ENCODE assay signal across 13 mouse cellular contexts in the genomic region with DNA sequence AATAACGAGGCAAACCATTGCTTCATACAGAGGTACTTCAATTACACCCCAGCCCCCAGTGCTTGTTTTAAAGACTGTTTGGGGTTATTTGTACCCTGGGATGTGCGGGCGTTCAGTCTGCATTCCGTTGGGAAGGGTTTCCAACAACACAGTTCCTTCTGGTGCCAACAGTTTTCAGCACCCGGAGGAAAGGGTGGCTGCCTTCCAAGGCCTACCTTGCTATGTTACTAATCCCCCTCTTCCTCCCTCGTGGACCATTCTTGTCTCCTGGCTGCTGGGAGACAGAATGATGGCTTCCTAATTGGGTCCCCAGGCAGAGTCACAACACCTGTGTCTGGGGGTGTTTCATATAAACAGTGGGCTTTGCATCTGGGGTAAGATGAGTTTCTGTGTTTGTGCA.
A peak's percentile ranks its signal among the peaks of the same experiment; 100 is the strongest.
DNase-seq lines count a peak whose midpoint lies in the region; ATAC-seq and TF ChIP-seq lines count a peak whose summit lies in the region.
"Had no signal": no experiment of that assay in that cellular context is flagged by ENCODE, and none has a peak within 500 bp of the region (broad histone marks: within the 10 kb centered on the region; RNA-seq: fewer than 3 reads in every experiment).

No protein-coding gene starts in this region.

- H3K9me3 ChIP-seq in heart, embryonic 11.5 days (replicated peaks; ENCODE audit: control insufficient read depth, low read length) = no peaks in the 10 kb centered on the region
- H3K9me3 ChIP-seq in embryonic facial prominence, embryonic 15.5 days (replicated peaks) = no peaks in the 10 kb centered on the region
- H3K9me3 ChIP-seq in midbrain, embryonic 11.5 days (ENCODE audit: control insufficient read depth, low read length) = no peaks in the 10 kb centered on the region

- intact Hi-C loops in heart, postnatal 36 days (cut with DNase I) = loop anchor here (5.0 kb wide), 1 partner anchor 92 kb away; no protein-coding TSS in a partner anchor
- intact Hi-C loops in left cerebral cortex, postnatal 25 days (cut with DNase I) = no loop called here
- intact Hi-C loops in gastrocnemius, adult 2 months (cut with DNase I) = no loop called here

- H3K9ac ChIP-seq in heart, embryonic 11.5 days (ENCODE audit: low read depth, low read length) = no peak overlapping the region
- H3K9ac ChIP-seq in embryonic facial prominence, embryonic 15.5 days = no peak overlapping the region
- H3K9ac ChIP-seq in midbrain, embryonic 11.5 days (ENCODE audit: low read length) = no peak overlapping the region
- H3K9ac ChIP-seq: liver, embryonic 14.5 days had no signal

- H3K27me3 ChIP-seq in heart, embryonic 11.5 days (ENCODE audit: control insufficient read depth, insufficient read depth, low read length) = no peaks in the 10 kb centered on the region
- H3K27me3 ChIP-seq in embryonic facial prominence, embryonic 15.5 days = no peaks in the 10 kb centered on the region
- no peaks in the 10 kb centered on the region for H3K27me3 ChIP-seq in midbrain, embryonic 11.5 days (ENCODE audit: control insufficient read depth, insufficient read depth, low read length)

- 63% methylated on average over 6 of the region's 6 CpGs for WGBS in heart, embryonic 11.5 days (ENCODE audit: insufficient replicate concordance)
- WGBS in embryonic facial prominence, embryonic 15.5 days = 38% methylated on average over 6 of the region's 6 CpGs
- 82% methylated on average over 6 of the region's 6 CpGs for WGBS in midbrain, embryonic 11.5 days

- H3K36me3 ChIP-seq in heart, embryonic 11.5 days (ENCODE audit: control insufficient read depth, insufficient read depth, low read length) = no peaks in the 10 kb centered on the region
- H3K36me3 ChIP-seq in embryonic facial prominence, embryonic 15.5 days = no peaks in the 10 kb centered on the region
- H3K36me3 ChIP-seq in midbrain, embryonic 11.5 days (ENCODE audit: control insufficient read depth, insufficient read depth, low read length) = no peaks in the 10 kb centered on the region

- TF ChIP-seq CTCF in gastrocnemius, adult 2 months (IDR thresholded peaks at IDR 0.05) = no peak

- DNase-seq in heart, adult 11 months = peak; percentile 92
- peak; percentile 29 to 30 for DNase-seq in heart, postnatal 36 days
- DNase-seq in left cerebral cortex, postnatal 25 days (ENCODE audit: low spot score in 2 of 2) = peak; percentile 59 to 86
- no peak for DNase-seq in gastrocnemius, adult 2 months
- no peak for DNase-seq in midbrain, embryonic 11.5 days (ENCODE audit: low spot score, missing footprints)
- DNase-seq: cerebellum, adult 11 months; retina, postnatal 1 day; thymus, postnatal 14 days had no signal

- peaks cover 42% of the 10 kb centered on the region for H3K4me1 ChIP-seq in heart, embryonic 11.5 days (ENCODE audit: control insufficient read depth, insufficient read depth, low read length)
- peaks cover 36% of the 10 kb centered on the region for H3K4me1 ChIP-seq in embryonic facial prominence, embryonic 15.5 days
- peaks cover 6% of the 10 kb centered on the region; the same call in 1 of the 2 replicates for H3K4me1 ChIP-seq in midbrain, embryonic 11.5 days (ENCODE audit: control insufficient read depth, insufficient read depth, low read length)

- no peak for ATAC-seq in heart, embryonic 11.5 days (replicated peaks; ENCODE audit: insufficient number of reproducible peaks, low FRiP score, low TSS enrichment)
- 0 out of 2 replicates have a peak, but pooled peaks have one; percentile 30 for ATAC-seq in embryonic facial prominence, embryonic 15.5 days (ENCODE audit: insufficient number of reproducible peaks, low FRiP score, low TSS enrichment, low read depth)
- ATAC-seq in erythroblast, adult 5-6 weeks (replicated peaks; ENCODE audit: low FRiP score, poor library complexity, severe bottlenecking) = no peak
- no peak for ATAC-seq in midbrain, embryonic 11.5 days (ENCODE audit: low FRiP score)
- ATAC-seq: midbrain, embryonic 16.5 days had no signal

- no peak overlapping the region for H3K4me2 ChIP-seq in heart, embryonic 11.5 days
- H3K4me2 ChIP-seq in embryonic facial prominence, embryonic 15.5 days (replicated peaks) = no peak overlapping the region
- no peak overlapping the region for H3K4me2 ChIP-seq in midbrain, embryonic 11.5 days

- no peak overlapping the region for H3K4me3 ChIP-seq in heart, embryonic 11.5 days (ENCODE audit: low read depth, low read length)
- H3K4me3 ChIP-seq in embryonic facial prominence, embryonic 15.5 days (replicated peaks) = no peak overlapping the region
- H3K4me3 ChIP-seq in gastrocnemius, adult 2 months = no peak overlapping the region
- H3K4me3 ChIP-seq in midbrain, embryonic 11.5 days (ENCODE audit: low read depth, low read length) = no peak overlapping the region

- H3K27ac ChIP-seq in heart, embryonic 11.5 days (ENCODE audit: low read depth, low read length) = no peak overlapping the region
- H3K27ac ChIP-seq in embryonic facial prominence, embryonic 15.5 days (replicated peaks) = no peak overlapping the region; the same call in 1 of the 2 replicates
- no peak overlapping the region for H3K27ac ChIP-seq in gastrocnemius, adult 2 months
- no peak overlapping the region for H3K27ac ChIP-seq in midbrain, embryonic 11.5 days (ENCODE audit: low read depth, low read length)
- H3K27ac ChIP-seq: liver, embryonic 14.5 days had no signal

Comparison
In these comparisons a context has a peak if more than half of its experiments do, and no peak if none do; other contexts are left out.
1. DNase-seq: peak in heart, adult 11 months (single experiment), heart, postnatal 36 days (2 of 2) and left cerebral cortex, postnatal 25 days (2 of 2); none in gastrocnemius, adult 2 months (single experiment) and midbrain, embryonic 11.5 days (single experiment).